Mouse (Mus musculus): ENCODE measurements at regions not wholly inside any gene's neighbourhood (a gene's known extent, or its start where the extent isn't known, plus 50 kb on each side); places are given as distances from the start of the nearest gene placed in this dataset.

- no peak for TF ChIP-seq MYOD1 (IDR thresholded peaks at IDR 0.05; ENCODE audit: control insufficient read depth, insufficient read length, low read depth)
- no peak for TF ChIP-seq CTCF (IDR thresholded peaks at IDR 0.05; ENCODE audit: control insufficient read depth, insufficient read depth, insufficient read length)
- no peak for TF ChIP-seq USF1 (IDR thresholded peaks at IDR 0.05; ENCODE audit: low read depth)
Measured at GRCm38 (mm10) chr10:83946186-83947176, 223.8 kb downstream of the 1500009L16Rik start.
